ENCODE assay signal across 11 mouse cellular contexts in the genomic region with DNA sequence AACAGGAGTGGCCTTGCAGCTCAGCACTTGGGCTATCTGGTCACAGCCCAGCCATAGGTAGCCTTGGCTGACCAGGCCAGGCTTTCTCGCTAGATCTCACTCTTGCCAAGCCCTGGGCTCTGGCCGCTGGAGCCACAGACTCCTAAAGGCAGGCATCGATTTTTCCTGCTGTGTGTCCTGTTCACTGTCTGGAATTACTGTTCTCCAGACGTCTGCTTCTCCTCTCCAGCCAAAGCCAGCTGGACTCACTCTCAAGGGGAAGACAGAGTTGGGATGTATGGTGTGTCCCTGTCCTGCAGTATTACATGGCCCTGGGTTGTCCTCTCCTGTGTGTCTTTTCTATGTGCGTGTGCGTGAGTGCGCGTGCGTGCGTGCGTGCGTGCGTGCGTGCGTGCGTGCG. TPM values are rescaled to one million over a fixed set of nuclear protein-coding genes. Genes with fewer than 3 reads are reported as not detected.
A peak's percentile ranks its signal among the peaks of the same experiment; 100 is the strongest.
DNase-seq lines count a peak whose midpoint lies in the region; ATAC-seq and TF ChIP-seq lines count a peak whose summit lies in the region.
"Had no signal": no experiment of that assay in that cellular context is flagged by ENCODE, and none has a peak within 500 bp of the region (broad histone marks: within the 10 kb centered on the region; RNA-seq: fewer than 3 reads in every experiment).

No protein-coding gene starts in this region.

- TF ChIP-seq CTCF in liver, postnatal 0 days (IDR thresholded peaks at IDR 0.05; ENCODE audit: low read depth): no peak

- H3K4me1 ChIP-seq in intestine, embryonic 16.5 days (ENCODE audit: control insufficient read depth, insufficient read depth, low read length): peaks cover 14% of the 10 kb centered on the region
- H3K4me1 ChIP-seq in stomach, embryonic 15.5 days: peaks cover 21% of the 10 kb centered on the region
- peaks cover 14% of the 10 kb centered on the region for H3K4me1 ChIP-seq in liver, postnatal 0 days (ENCODE audit: insufficient read depth)

- no peaks in the 10 kb centered on the region for H3K36me3 ChIP-seq in intestine, embryonic 16.5 days (ENCODE audit: control insufficient read depth, insufficient read depth, low read length)
- no peaks in the 10 kb centered on the region for H3K36me3 ChIP-seq in stomach, embryonic 15.5 days
- H3K36me3 ChIP-seq in liver, postnatal 0 days (replicated peaks; ENCODE audit: insufficient read depth, low read length): no peaks in the 10 kb centered on the region

- no peak for ATAC-seq in cerebellum, adult (ENCODE audit: insufficient number of reproducible peaks, low FRiP score, low TSS enrichment)
- peak; percentile 23; the same call in 1 of the 2 replicates for ATAC-seq in intestine, embryonic 16.5 days
- ATAC-seq in stomach, embryonic 15.5 days (ENCODE audit: insufficient read depth, low FRiP score, low read depth): peak; percentile 62
- no peak for ATAC-seq in liver, postnatal 0 days
- ATAC-seq: Patski had no signal

- H3K9me3 ChIP-seq in intestine, embryonic 16.5 days (ENCODE audit: control insufficient read depth, low read length): no peaks in the 10 kb centered on the region
- H3K9me3 ChIP-seq in stomach, embryonic 15.5 days: no peaks in the 10 kb centered on the region
- H3K9me3 ChIP-seq in liver, postnatal 0 days (ENCODE audit: low read length): no peaks in the 10 kb centered on the region

- H3K27me3 ChIP-seq in intestine, embryonic 16.5 days (replicated peaks; ENCODE audit: control insufficient read depth, insufficient read depth, low read length): no peaks in the 10 kb centered on the region
- H3K27me3 ChIP-seq in stomach, embryonic 15.5 days (replicated peaks): no peaks in the 10 kb centered on the region
- no peaks in the 10 kb centered on the region for H3K27me3 ChIP-seq in liver, postnatal 0 days (ENCODE audit: insufficient read depth, low read length)
- H3K27me3 ChIP-seq: Patski had no signal

- 67% methylated on average over 17 of the region's 17 CpGs for WGBS in intestine, embryonic 16.5 days
- WGBS in stomach, embryonic 15.5 days: 75% methylated on average over 17 of the region's 17 CpGs
- 81% methylated on average over 17 of the region's 17 CpGs for WGBS in liver, postnatal 0 days (ENCODE audit: insufficient replicate concordance)

- no peak overlapping the region for H3K4me3 ChIP-seq in intestine, embryonic 16.5 days (ENCODE audit: low read length)
- no peak overlapping the region for H3K4me3 ChIP-seq in stomach, embryonic 15.5 days (replicated peaks)
- no peak overlapping the region for H3K4me3 ChIP-seq in liver, postnatal 0 days (ENCODE audit: low read depth, low read length)

- peak overlapping the region; percentile 68; the same call in 1 of the 2 replicates for H3K27ac ChIP-seq in intestine, embryonic 16.5 days (ENCODE audit: low read length)
- peak overlapping the region; percentile 41 for H3K27ac ChIP-seq in stomach, embryonic 15.5 days
- no peak overlapping the region for H3K27ac ChIP-seq in liver, postnatal 0 days (ENCODE audit: low read depth)

- no peak for TF ChIP-seq EP300 in liver, postnatal 0 days (IDR thresholded peaks at IDR 0.05; ENCODE audit: low read depth)

- DNase-seq in cerebellum, postnatal 14 days: peak; percentile 27 to 31
- peak; percentile 41 for DNase-seq in retina, embryonic 14.5 days (ENCODE audit: low spot score)
- no peak for DNase-seq in retina, postnatal 1 day
- DNase-seq in liver, postnatal 0 days: no peak
- DNase-seq in left cerebral cortex, adult 18-20 months (ENCODE audit: low spot score in 2 of 2): no peak
- DNase-seq: gastrocnemius, postnatal 10 days; lung, postnatal 4 days had no signal

- peak overlapping the region; percentile 29; the same call in 1 of the 2 replicates for H3K9ac ChIP-seq in intestine, embryonic 16.5 days (ENCODE audit: low read depth, low read length)
- no peak overlapping the region for H3K9ac ChIP-seq in stomach, embryonic 15.5 days
- no peak overlapping the region for H3K9ac ChIP-seq in liver, postnatal 0 days (replicated peaks)

- H3K4me2 ChIP-seq in intestine, embryonic 16.5 days (ENCODE audit: low read depth, low read length): peak overlapping the region; percentile 19
- peak overlapping the region; percentile 17; the same call in 1 of the 2 replicates for H3K4me2 ChIP-seq in stomach, embryonic 15.5 days
- H3K4me2 ChIP-seq in liver, postnatal 0 days (ENCODE audit: low read depth, low read length): no peak overlapping the region

RNA-seq across cellular contexts. Expression of gene Enc1, which starts 50.4 kb away (rescaled TPM):
- 5.8 and 6.1 TPM in 2 replicates for polyA plus RNA-seq in intestine, embryonic 16.5 days (2015; fragmentation: Nextera tagmentation; extraction: Ambion mirVana)
- polyA plus RNA-seq in stomach, embryonic 15.5 days (2015; fragmentation: Nextera tagmentation; extraction: Ambion mirVana): 7.2 and 7.9 TPM in 2 replicates
- polyA plus RNA-seq in liver, postnatal 0 days (2015; fragmentation: Nextera tagmentation; extraction: Ambion mirVana): 1.7 and 2.6 TPM in 2 replicates
- 100 to 1,000 TPM; 640 to 678 TPM for total RNA-seq in left cerebral cortex, adult 18-20 months (2021)

Comparison
In these comparisons a context has a peak if more than half of its experiments do, and no peak if none do; other contexts are left out.
1. DNase-seq: peak in cerebellum, postnatal 14 days (2 of 2) and retina, embryonic 14.5 days (single experiment); none in retina, postnatal 1 day (single experiment), liver, postnatal 0 days (single experiment) and left cerebral cortex, adult 18-20 months (0 of 2).
2. ATAC-seq: peak in intestine, embryonic 16.5 days (single experiment) and stomach, embryonic 15.5 days (single experiment); none in cerebellum, adult (single experiment) and liver, postnatal 0 days (single experiment).